Mouse (Mus musculus): ENCODE data around the gene Synj1.

Synj1 gene

GRCm38 (mm10) chr16:91011021-91011683, at the start of gene Synj1:
Synj1 (minus strand) TSS chr16:91011308.
- peak; percentile 94 for DNase-seq (ENCODE audit: low read depth)

- DNase-seq (ENCODE audit: low read depth) = no peak
Measured at GRCm38 (mm10) chr16:91057741-91058140, 46.6 kb upstream of the Synj1 start.

- DNase-seq (ENCODE audit: low read depth) = no peak
Measured at GRCm38 (mm10) chr16:91057261-91057660, 46.2 kb upstream of the Synj1 start.

- DNase-seq (ENCODE audit: low read depth) = no peak
Measured at GRCm38 (mm10) chr16:91056043-91056821, 45.1 kb upstream of the Synj1 start.

- no peak for DNase-seq (ENCODE audit: low read depth)
Measured at GRCm38 (mm10) chr16:91055150-91055549, 44.0 kb upstream of the Synj1 start.

- no peak for DNase-seq (ENCODE audit: low read depth)
Measured at GRCm38 (mm10) chr16:91053599-91053998, 42.5 kb upstream of the Synj1 start.

GRCm38 (mm10) chr16:91045511-91045910, 34.4 kb upstream of the Synj1 start:
- DNase-seq (ENCODE audit: low read depth) = peak; percentile 66

GRCm38 (mm10) chr16:91044270-91045182, 33.4 kb upstream of the Synj1 start, which contains the start of gene Paxbp1:
Paxbp1 (minus strand) TSS chr16:91044543.
- peak; percentile 99 for DNase-seq (ENCODE audit: low read depth)

GRCm38 (mm10) chr16:91043461-91044248, 32.5 kb upstream of the Synj1 start:
- peak; percentile 74 for DNase-seq (ENCODE audit: low read depth)

GRCm38 (mm10) chr16:91042640-91043039, 31.5 kb upstream of the Synj1 start:
- no peak for DNase-seq (ENCODE audit: low read depth)

- DNase-seq (ENCODE audit: low read depth) = no peak
Measured at GRCm38 (mm10) chr16:91035866-91036265, 24.8 kb upstream of the Synj1 start.

- no peak for DNase-seq (ENCODE audit: low read depth)
Measured at GRCm38 (mm10) chr16:91030751-91031150, 19.6 kb upstream of the Synj1 start.

- DNase-seq (ENCODE audit: low read depth) = no peak
Measured at GRCm38 (mm10) chr16:91029901-91030300, 18.8 kb upstream of the Synj1 start.

GRCm38 (mm10) chr16:91029161-91029743, 18.1 kb upstream of the Synj1 start:
- DNase-seq (ENCODE audit: low read depth) = peak; percentile 42

- DNase-seq (ENCODE audit: low read depth) = no peak
Measured at GRCm38 (mm10) chr16:91026290-91026689, 15.2 kb upstream of the Synj1 start.

- DNase-seq (ENCODE audit: low read depth) = peak; percentile 41
Measured at GRCm38 (mm10) chr16:91023384-91023783, 12.3 kb upstream of the Synj1 start.

GRCm38 (mm10) chr16:91020842-91021483, 9.9 kb upstream of the Synj1 start:
- DNase-seq (ENCODE audit: low read depth) = no peak

- DNase-seq (ENCODE audit: low read depth) = no peak
Measured at GRCm38 (mm10) chr16:91019476-91019875, 8.4 kb upstream of the Synj1 start.

GRCm38 (mm10) chr16:91015761-91016160, 4.7 kb upstream of the Synj1 start:
- DNase-seq (ENCODE audit: low read depth) = no peak

GRCm38 (mm10) chr16:91011847-91012246, 739 bp upstream of the Synj1 start:
- peak; percentile 84 for DNase-seq (ENCODE audit: low read depth)
